Mouse (Mus musculus): Measurements from ENCODE around the gene Txn1.
A peak's percentile ranks its signal among the peaks of the same experiment; 100 is the strongest.

Txn1 gene

GRCm38 (mm10) chr4:57947036-57947435, 9.2 kb downstream of the Txn1 start:
- no peak for DNase-seq (ENCODE audit: extremely low read depth, insufficient read length, low spot score)

DNA sequence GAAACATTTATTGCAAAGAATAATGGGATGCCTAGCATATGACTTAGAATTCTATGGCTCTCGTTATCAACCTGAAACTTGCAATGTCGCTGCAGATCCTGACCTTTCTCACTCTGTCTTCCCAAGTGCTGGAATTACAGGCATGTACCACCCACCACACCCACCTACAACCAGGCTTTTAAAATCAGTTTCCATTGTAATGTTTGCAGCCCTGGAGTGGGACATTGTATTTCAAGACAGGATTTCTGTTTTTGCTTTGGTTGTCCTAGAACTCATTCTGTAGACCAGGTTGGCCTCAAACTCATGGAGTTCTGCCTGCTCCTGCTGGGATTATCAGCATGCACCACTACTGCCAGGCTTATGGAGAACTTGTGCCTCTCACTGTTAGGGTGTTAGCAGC, 13.3 kb downstream of the Txn1 start:
- no peak for DNase-seq (ENCODE audit: extremely low read depth, insufficient read length, low spot score)

GRCm38 (mm10) chr4:57940631-57941030, 15.6 kb downstream of the Txn1 start:
- no peak for DNase-seq (ENCODE audit: extremely low read depth, insufficient read length, low spot score)

GRCm38 (mm10) chr4:57937292-57937691, 18.9 kb downstream of the Txn1 start:
- no peak for DNase-seq (ENCODE audit: extremely low read depth, insufficient read length, low spot score)

DNA sequence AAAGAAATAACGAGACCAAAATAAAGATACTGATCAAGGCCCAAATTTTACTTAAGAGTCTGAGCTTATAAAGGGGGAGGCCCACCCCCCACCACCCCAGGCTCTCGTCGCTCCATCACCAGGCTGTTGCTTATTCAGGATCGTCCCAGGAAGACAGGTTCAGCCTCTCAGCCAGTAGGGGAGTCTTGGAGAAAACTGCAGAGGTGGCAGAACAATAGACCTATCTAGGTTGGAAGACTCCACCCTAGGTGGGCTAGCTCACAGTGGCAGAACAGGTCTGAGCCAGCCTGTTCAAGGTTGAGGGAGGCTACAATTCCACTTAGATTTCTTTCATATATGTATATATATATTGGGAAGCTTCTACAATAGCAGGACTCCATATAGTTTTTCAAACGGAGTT, 22.0 kb downstream of the Txn1 start:
- DNase-seq (ENCODE audit: extremely low read depth, insufficient read length, low spot score) = no peak

DNA sequence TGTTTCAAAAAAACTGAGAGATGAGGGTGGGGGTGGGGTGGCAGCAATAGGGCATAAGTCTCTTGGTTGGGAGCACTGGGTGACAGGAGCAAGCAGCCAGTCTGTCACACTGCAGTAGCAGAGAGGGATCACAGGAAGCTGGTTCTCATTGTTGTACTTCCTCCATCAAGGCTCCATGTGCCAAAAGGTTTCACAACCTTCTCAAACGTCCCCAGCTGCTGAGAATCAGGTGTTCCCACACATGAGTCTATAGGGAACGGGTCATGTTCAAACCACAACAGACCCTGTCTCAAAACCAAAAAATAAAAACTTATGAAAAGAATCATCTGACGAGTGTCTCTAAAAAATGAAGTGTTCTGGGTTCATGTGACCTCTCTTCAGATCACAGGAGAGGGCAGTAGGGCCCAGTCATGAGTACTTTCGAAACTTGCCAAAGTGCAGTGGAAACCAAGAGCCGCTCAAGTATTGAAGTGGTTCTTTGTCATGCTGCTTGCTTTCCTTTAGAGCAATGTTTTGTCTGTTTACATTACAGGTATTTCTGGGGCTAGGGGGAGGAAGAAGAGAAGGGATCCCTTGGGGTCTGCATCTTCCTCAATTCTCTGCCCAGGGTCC, 25.5 kb downstream of the Txn1 start:
- no peak for DNase-seq (ENCODE audit: extremely low read depth, insufficient read length, low spot score)

- DNase-seq (ENCODE audit: extremely low read depth, insufficient read length, low spot score) = peak; percentile 36
Observed at GRCm38 (mm10) chr4:57927464-57928205, 28.6 kb downstream of the Txn1 start.

DNA sequence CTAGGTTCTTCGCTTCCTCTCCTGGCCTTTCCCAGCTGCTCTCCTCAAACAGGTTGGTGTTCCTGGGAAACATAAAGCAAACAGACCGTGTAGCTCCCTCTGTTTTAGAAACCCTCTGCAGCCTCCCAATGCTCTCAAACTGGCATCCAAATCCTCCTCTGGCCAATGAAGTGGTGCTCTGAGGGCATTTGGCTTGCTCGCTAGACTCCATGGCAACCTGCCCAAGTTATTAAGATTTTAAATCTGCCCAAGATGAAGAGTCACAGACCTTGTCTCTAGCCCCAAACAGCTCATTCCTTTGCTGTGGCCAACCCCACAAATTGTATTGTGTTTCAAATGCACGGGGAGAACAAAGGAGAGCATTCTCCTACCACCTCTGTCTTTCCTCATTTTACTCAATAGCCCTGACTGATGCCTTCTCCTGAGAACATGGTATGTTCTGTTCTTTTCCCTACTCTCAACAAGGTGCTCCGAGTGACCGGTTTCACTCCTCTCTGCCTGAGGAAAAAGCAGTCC, 31.6 kb downstream of the Txn1 start:
- no peak for DNase-seq (ENCODE audit: extremely low read depth, insufficient read length, low spot score)

- no peak for DNase-seq (ENCODE audit: extremely low read depth, insufficient read length, low spot score)
Observed at GRCm38 (mm10) chr4:57922171-57922570, 34.0 kb downstream of the Txn1 start.

DNA sequence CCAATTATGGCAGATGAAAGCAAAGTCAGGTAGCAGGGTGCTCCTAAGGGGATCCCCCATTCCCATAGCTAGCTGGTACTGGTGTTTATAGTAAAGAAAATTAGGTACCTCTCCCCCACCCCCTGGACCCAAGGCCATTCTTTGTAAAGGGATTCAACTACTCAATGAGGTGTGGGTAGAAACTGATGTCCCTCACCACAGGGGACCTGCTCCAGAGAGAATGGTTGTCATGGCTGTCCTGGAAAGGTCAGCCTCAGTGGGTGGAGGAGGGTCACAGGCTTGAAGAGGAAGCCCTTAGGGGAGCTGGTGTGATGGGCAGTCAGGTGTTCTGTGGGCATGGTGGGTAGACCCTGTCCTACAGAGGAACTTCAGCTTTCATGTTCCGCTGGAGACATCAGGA, 35.7 kb downstream of the Txn1 start:
- DNase-seq (ENCODE audit: extremely low read depth, insufficient read length, low spot score) = no peak

GRCm38 (mm10) chr4:57919494-57920423, 36.5 kb downstream of the Txn1 start:
- peak; percentile 28 for DNase-seq (ENCODE audit: extremely low read depth, insufficient read length, low spot score)

- no peak for DNase-seq (ENCODE audit: extremely low read depth, insufficient read length, low spot score)
Observed at GRCm38 (mm10) chr4:57916711-57917110, 39.5 kb downstream of the Txn1 start.

DNA sequence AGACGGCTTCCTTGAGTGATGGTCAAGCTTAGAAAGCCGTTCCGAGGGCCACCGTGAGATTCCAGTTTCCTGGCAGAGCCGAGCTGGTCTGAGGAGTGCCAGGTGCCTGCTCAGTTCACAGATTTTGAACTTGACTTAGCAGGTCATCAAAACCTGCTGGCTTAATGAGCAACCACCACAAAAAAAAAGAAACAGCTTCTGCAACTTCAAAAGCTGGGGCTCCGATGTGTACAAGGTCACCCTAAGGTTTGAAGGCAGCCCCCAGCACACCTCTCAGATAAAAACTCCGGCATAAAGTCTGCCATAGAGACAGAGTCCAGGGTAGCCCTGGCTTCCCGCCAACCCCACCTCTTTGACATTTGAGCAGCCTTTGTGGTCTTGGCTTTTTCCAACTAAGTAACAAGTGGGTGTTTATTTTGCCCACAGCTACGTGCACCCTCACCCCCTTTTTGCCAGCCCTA, 40.0 kb downstream of the Txn1 start, which contains the start of gene D630039A03Rik:
TSS of gene D630039A03Rik (minus strand) at position 97 of the 461 bp plus-strand sequence.
- DNase-seq (ENCODE audit: extremely low read depth, insufficient read length, low spot score) = no peak

GRCm38 (mm10) chr4:57915216-57915965, 40.8 kb downstream of the Txn1 start:
- no peak for DNase-seq (ENCODE audit: extremely low read depth, insufficient read length, low spot score)

- no peak for DNase-seq (ENCODE audit: extremely low read depth, insufficient read length, low spot score)
Observed at GRCm38 (mm10) chr4:57914193-57915190, 41.7 kb downstream of the Txn1 start.

DNA sequence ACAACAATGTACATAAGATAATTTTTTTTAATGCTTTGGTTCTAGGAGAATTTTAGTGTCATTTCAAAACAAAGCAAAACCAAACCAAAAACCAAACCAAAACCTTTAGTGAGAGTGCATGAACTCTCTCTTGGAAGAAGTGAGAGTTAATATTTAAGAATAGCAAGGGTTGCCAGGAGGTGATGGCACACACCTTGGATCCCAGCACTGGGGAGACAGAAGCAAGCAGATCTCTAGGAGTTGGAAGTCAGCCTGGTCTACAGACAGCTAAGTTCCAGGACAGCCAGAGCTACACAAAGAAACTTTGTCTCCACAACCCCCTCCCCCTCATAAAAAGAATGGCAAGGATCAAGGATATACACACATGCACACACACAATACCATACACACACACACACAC, 43.2 kb downstream of the Txn1 start:
- DNase-seq (ENCODE audit: extremely low read depth, insufficient read length, low spot score) = no peak

- no peak for DNase-seq (ENCODE audit: extremely low read depth, insufficient read length, low spot score)
Observed at GRCm38 (mm10) chr4:57908860-57909259, 47.4 kb downstream of the Txn1 start.

DNA sequence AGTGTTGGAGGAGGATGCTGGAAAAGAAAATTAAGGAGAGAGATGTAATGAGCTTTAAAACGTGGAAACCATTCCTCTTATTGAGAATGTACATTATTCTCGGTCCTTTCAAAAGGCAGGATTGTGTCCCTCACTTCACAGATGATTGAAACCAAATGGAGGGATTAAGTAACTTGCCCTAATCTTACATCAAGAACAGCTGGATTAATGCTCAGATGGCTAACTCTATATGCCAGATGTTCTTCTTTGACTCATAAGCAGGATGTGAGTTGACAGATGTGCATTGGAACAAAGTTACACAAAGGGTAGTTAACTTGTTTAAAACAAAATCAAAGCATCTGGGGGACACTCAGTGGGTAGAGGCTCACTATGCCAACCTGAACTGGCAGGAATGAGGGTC, 49.5 kb downstream of the Txn1 start:
- DNase-seq (ENCODE audit: extremely low read depth, insufficient read length, low spot score) = no peak

DNA sequence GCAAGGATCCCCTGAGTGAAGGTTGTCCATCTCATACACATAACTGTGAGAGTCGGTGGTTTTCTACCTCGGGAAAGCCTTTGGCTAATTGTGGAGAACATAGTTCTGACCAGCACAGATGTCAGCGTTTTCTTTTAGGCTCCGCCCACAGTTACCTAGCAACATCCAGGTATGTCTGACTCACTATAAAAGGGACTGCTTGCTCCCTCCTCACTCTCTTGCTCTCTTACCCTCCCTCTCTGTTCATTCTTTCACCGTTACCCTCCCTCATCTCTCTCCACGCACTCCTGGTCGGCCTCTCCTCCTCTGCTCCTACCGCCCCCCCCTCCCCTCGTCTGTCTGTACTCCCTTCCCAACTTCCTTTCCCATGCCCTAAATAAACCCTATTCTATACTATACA, 51.6 kb downstream of the Txn1 start:
- DNase-seq (ENCODE audit: extremely low read depth, insufficient read length, low spot score) = no peak
